Mouse (Mus musculus): ENCODE results near the gene Rangrf.
A peak's percentile ranks its signal among the peaks of the same experiment; 100 is the strongest.
"Not testable (repeated sequence)": the region's sequence is repeated elsewhere in the genome, so short reads cannot be mapped to it uniquely, and the experiment has no call there.

Rangrf gene

DNA sequence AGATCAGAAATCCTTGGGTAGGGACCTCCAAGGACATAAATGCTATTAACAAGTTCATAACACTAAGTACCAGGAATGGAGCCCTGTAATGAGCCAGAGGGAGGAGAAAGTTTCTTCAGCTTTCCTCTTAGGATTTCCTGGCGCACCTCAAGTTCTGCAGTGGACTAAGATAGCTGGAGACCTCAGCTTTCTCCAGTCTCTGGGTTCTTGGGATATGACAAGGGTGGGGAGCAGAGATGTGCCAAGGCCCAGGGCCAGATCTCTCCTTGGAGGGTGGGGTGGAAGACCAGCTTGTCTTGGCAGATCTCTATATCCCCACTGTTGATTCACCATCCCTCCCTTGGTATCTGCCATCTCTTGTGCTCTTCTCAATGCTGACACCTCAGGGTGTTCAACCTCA lies 616 bp upstream of the Rangrf start:
- no peak for DNase-seq

DNA sequence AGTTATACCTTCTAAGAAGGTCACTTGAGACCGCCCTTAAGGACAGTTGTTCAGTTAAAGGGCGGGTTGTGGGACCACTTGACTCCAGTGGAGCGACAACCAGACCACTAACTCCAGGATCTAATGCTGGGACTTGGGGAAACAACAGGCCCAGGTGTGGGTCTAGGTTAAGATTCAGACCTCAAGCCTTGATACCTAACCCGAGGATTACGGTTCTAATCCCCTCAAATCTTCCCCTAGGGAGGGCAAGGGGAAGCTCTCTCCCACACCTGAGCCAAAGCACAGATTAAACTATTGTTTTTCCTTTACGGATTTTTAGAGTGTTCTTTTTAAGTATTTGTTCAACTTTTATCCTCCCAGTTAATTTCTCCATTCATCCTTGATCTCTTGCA lies 930 bp downstream of the Rangrf start:
- DNase-seq: no peak

DNA sequence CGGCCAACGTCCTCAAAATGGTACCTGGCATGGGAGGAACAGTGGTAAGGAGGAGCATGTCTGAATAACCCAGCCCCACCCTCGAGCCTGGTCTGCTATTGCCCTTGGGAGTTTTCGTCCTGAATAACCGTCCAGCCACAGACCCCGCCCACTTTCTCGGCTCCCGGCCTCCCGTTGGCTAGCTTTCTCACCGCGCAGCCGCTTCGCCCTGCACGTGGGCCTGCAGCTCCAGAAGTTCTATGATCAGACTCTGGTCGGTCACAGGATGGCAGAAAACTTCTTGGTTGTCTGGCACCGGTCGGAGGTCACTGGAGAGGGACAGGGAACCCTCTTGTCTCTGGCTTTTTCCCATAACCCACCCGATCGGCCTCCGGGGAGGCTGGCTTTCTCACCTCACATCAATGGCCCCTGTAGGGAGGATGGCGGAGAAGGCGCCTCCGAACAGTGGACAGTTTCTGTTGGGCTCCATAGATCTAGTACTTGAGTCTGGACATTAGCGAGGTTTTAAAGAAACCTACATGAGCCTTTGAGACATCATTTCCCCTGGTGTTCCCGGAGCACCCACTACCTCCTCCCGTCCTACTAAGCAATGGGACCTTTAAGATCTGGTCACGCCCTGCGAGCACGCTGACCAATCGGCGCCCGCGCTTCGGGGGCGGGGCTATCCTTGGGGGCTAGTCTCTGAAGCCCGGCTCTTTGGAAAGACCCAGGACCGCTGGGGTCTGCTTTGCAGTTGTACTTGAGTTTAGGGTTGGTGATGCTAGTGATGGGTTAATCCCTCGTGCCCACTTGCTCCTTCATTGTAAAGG lies 1.5 kb downstream of the Rangrf start:
- peak; percentile 51 to 63 for DNase-seq

DNA sequence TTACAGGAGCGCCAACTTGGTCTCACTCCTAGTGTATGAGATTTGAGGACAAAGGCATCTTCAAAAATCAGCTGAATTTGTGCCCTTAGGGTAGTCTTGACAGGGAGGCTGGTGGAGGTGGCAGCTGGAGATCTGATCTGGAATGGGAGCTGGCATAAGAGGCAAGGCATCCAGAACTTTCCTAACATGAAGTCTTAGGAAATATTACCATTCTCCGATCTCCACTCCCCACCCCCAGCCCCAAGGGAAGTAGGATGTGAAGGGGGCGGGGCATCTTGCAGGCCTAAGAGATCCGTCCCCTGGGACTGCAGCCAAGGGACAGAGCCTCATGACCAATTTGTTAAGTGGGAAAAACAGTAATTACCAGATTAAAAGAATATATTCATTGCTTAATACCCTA lies 4.8 kb downstream of the Rangrf start:
- DNase-seq: no peak

DNA sequence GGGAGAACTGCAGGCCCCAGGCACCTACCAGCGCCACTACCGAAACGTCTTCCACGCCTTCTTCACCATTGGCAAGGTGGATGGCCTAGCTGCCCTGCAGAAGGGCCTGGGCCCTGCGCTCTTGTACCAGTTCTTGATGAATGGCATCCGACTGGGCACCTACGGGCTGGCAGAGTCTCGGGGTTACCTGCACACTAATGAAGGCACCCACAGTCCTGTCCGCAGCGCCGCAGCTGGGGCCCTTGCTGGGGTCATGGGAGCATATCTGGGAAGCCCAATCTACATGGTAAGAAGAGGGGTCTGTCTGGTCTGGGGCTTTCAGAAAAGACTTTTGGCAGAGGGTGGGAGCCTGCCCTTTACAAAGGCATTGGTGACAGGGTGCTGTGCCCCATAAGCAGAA lies 6.2 kb downstream of the Rangrf start:
- DNase-seq: no peak

DNA sequence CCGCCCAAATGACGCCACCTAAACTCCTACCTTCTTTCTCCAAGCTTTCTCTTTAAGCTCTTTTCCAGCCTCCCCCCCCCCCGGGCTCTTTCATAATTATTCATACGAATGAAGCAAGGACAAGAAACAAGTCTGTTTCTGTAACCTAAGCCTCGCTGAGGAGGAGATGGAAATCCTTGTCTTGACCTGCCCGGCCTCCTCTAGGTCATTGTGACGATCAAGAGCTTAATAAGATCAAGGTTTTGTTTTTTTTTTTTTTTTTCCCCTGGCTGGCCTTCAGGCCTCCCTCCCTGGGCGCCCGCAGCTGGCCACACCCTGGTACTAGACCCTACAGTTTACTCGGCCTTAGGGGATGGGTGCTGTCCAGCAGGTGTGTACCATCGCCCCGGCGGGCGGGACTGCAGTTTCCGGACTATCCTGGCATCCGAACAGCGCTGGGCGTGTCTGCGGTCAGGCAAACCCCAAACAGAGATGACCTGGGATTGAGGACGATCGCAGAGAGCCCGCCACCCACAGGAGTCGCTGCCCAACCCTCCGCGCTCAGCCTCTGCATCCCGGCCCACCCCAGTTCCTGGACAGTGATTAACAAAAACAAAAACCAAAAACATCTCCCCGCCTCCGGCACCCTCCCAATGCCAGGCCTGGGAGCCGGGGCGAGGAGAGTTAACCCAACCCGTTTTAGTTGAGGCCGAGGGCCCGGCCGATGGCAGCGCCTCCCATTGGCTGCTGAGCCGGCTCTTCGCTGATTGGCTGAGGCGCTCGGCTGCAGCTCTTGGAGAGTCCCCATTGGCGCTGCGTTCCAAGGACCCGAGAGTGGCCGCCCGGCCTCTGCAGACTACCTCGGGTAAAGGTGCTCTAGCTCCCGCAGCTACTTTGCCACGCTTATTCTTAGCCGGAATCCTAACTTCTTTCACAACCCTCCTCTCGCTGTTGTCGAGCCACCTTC lies 7.4 kb downstream of the Rangrf start, which contains the start of gene Slc25a35:
Slc25a35 (plus strand) TSS at position 795 of the 946 bp plus-strand sequence.
- DNase-seq: peak; percentile 86 to 87

DNA sequence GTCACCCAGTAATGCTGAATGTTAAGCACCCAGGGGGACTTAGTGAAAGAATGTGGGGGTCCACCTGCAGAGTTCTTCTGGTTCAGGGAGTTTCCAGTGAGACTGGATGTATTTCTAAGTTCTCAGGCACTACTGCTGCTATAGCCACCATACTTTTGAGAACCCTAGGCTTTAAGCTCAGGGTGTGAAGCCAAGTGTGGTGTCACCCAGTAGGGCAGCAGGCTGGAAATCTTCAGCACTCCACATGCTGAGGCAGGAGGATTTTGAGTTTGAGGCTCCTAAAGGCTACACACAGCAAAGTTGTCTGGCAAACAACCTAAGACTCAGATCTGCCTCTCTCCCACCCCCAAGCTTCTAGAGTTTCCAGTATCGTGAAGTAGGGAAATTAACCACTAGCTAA lies 8.4 kb downstream of the Rangrf start:
- DNase-seq: no peak

DNA sequence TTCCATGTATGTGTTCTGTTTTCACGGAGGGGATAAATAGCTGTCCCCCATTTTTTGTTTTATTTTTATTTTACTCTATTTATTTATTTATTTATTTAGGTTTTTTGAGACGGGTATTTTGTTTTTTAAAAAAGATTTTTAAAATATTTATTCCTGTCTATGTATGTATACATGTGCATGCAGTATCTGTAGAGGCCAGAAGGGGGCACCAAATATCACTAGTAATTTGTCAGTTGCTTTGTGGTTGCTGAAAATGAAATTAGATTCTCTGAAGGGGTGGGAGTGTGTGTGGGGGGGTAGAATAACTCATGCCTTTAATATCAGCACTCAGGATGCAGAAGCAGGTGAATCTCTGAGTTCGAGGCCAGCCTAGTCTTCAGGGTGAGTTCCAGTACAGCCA lies 9.1 kb downstream of the Rangrf start:
- DNase-seq: peak in 1 of 2 experiments; percentile 31

DNA sequence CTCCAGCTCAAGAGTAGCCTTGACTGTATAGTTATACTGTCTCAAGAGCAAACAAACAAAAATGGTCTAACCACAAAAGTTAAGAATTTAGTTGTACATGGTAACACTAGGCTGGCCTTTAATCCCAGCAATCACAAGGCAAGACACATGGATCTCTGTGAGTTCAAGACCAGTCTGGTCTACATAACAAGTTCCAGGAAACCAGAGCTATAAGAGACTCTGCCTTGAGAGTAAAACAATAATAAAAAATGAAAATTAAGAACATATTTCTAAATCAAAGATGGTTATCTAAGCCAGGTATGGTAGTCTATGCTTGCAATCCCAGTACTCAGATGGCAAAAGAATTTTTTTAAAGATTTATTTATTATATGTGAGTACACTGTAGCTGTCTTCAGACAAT lies 9.9 kb downstream of the Rangrf start:
- DNase-seq: no peak

DNA sequence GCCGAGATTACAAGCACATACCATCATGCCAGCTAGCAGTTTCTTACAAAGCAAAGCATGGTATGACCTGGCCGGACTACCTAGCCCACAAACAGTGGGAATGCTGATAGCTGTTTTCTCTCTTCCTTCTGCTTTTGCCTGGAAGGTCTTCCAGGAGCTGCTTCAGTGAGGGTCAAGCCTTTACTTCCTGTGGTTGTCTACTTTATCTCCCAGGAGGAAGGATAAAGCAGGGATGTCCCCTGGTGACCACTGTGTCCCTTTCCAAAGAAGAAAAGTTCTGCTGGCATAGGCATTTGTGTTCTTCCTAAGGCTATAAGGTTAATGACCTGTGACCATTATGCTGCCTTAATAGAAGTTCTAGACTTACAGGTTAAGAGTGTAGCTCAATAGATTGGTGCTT lies 11.6 kb downstream of the Rangrf start:
- DNase-seq: no peak

DNA sequence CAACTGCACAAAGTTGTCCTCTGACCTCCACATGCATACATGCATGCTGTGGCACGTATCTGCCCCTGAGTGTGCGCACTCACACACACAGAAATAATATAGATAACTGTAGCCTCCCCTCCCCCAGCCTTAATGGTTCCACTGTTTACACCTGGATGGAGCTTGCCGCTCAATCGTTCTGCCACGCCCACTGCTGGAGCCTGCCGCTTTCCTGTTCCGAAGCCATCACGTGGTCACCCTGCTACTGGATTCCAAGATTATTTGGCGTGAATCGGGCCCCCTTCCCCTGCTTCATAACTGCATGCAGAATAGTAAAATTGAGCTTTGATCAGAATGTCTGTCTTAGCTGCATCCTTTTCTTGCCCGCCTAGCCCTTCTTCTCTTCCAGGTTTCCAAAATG lies 12.8 kb downstream of the Rangrf start:
- DNase-seq: not testable (repeated sequence)

DNA sequence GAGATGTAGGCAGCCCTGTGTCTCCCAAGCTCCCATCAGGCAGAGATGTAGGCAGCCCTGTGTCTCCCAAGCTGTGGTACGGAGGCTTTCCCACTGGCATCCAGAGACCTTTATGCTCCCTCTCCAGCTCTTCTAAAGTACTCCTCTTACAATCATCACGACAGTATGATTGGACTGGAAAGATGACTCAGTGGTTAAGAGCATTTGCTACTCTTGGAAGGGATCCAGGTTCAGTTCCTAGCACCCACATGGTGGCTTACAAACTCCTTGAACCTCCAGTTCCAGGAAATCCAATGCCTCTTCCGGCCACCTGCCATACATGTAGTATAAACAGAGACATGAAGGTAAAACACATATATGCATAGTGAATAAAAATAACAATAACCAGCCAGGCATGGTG lies 13.4 kb downstream of the Rangrf start:
- no peak for DNase-seq

DNA sequence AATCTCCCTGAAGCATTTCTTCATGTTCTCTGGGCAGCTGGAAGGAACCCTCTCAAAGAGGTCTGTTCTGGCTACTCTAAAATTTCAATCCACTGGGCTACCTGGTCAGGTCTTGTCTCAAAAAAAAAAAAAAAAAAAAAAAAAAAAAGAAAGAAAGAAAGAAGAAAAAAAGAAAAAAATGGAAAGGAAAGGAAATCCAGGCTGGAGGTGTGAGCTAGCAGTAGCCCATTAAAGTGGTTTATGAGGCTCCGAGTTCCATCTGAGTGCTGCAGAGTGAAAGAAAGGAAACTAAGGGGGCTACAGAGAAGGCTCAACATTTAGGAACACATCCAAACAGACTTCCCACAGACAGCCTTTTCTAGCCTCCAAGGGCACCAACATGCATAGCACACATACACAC lies 17.0 kb downstream of the Rangrf start:
- DNase-seq: no peak

DNA sequence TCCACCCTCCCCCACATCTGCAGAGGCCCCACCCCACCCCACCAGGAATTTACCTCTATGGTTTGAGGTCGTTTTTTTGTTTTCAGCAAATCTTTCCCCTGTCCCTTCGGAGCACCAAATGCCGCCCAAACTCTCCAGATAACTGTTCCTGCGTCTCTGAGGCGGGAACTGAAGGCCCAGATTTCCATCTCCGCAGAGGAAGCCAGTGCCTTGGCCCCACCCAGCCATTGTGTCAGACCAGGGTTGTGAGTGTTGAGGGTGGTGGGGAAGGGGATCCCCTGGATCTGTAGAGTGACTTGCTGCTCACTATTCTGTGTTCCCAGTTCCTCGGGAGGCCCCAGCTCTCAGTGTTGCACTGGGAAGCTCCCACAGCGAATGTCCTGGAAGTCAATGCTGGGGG lies 17.7 kb downstream of the Rangrf start, which contains the start of gene Arhgef15:
Arhgef15 (minus strand) TSS at position 173 of the 400 bp plus-strand sequence.
- DNase-seq: no peak

DNA sequence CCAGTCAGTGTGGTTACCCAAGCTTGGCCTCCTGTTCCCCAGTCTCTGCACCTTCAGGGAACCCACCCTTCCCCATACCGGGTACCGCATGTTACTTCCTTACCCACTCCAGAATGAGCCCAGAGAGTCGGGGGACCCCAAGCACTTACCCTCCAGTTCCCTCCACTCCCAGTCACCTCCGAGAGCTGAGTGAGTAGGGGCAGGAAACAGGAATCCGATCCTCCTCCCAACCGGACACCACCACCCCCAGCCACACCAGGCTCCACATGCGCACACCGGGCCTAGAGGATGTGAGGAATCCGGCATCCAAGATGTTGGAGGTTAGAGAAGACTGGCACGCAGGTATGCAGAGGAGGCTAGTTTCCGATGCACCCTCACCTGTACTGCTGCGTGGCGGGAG lies 18.3 kb downstream of the Rangrf start:
- no peak for DNase-seq

DNA sequence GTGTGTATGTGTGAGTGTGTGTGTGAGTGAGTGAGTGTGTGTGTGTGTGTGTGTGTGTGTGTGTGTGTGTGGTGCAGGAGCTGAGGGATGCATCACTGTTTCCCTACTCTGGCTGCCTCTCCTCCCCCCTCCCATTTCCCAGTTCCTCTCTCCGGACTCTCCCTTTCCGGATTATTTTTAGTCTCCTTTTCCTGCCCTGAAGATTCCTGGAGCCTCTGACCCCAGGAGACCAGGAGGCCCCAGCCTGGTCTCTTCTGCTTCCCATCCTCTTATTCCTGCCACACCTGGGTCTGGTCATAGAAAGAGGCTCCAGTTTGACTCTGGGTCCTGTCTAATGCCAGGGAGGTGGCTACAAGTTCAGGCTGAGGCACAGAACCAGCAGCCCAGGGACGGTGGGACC lies 18.9 kb downstream of the Rangrf start:
- DNase-seq: no peak

DNA sequence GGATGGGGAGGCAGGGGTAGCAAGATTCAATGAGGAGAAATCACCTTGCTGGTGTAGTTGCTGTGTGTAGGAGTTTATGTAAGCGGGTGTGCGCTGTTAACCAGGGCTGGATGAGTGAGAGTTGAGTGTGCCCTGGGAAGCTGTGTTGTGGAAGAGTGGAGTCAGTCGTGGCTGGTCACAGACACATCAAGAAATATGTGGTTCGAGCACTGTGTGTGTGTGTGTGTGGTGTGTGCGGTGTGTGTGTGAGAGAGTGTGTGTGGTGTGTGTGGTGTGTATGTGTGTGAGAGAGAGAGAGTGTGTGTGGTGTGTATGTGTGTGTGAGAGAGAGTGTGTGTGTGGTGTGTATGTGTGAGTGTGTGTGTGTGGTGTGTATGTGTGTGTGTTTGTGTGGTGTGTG lies 19.5 kb downstream of the Rangrf start:
- DNase-seq: no peak

DNA sequence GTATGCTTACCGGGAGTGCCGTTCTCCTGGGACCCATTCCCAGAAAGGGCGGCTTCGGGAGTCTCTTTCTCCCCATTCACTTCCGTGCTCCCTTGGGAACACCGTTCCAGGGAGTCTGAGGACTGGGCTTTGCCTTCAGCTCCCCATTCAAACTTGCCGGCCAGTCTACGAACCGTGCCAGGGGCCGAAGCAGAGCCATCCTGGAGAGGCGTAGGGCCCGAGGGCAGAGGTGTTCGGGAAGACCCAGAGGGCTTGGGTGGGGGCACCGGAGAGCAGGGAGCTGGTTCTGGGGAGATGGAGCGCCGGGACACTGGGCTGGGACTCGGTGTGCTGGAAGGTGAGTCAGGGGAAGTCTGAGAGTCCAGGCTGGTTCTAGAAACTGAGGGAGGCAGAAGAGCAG lies 20.6 kb downstream of the Rangrf start:
- DNase-seq: no peak

DNA sequence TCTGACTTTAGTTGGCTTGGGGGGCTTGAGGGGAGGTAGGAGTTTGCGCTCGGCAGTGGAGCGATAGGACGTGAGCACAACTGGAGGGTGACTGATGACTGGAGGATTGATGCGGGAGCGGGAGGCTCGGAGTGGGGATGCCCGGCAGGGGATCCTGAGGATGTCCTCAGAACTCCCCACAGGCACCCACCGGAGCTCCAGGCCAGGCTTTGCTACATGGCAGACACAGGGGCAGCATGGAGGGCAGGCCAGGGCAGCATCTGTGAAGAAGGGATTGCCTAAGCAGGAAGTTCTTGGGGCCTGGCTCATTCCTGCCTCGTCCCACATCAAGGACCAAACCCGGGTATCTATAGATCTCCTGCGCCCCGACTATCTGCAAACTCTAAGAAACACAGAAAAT lies 21.1 kb downstream of the Rangrf start:
- no peak for DNase-seq

DNA sequence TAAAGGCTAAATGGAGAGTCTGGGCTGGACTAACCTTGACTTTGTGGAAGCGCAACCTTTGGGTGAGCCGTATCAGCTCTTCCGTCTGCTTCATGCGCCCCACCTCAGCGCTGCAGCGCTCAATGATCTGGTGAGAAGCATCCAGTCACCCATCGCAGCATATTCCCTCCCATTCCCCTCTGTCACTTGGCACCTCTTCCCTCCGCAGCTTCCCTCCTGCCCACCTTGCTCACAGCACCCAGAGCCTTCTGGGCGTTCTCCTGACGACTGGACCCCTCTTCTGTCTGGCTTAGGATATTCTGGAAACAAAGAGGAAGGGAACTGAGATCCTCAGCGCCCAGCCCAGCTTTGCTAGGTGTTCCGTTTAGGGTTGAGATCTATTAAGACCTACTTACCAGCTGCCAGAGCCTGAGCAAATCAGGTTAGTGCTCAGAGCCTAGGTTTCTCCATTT lies 27.4 kb downstream of the Rangrf start:
- DNase-seq: no peak

DNA sequence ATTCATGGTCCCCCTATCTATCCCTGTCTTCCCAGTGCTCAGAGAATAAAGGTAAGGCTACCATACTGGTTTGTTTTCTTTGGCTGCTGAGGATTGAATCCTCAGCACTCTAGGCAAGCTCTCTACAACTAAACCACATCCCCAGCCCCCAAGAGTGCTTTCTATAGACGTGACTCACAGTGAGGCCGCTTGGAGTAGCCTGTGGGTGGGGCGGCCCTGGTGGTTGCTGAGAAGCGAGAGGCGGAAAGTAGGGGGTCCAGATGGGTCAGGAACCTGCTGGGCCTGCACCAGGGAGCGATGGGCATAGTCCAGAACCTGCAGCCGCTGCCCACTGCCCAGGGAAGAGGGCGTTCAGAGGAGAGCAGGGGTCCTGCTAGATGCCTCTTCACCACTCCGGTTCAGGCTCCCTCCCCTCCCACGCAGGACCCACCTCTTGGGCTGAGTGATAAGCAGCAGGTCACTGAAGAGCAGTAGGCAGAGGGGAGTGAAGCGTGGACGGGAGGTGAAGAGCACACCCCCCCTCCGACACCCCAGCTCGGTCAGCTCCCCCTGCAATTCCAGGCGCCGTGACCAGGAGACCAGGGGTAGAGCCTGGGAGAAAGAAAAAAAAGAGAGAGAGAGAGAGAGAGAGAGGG lies 28.1 kb downstream of the Rangrf start:
- no peak for DNase-seq

DNA sequence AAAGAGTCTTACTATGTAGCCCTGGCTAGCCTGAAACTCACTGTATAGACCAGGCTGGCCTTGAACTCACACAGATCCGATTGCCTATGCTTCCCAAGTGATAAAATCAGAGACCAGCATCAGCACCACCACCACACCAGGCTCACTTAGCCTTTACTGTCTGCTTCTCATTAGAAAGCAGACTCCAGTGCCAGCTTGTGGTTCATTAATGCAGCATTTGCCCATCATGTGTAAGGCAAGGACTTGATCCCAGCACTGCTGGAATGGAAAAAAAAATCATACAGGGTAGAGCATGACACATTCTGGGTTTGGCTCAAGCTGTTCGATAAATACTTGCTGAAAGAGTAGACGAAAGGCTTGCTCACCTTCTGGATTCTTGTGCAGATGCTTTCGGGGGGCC lies 29.0 kb downstream of the Rangrf start:
- DNase-seq: no peak

DNA sequence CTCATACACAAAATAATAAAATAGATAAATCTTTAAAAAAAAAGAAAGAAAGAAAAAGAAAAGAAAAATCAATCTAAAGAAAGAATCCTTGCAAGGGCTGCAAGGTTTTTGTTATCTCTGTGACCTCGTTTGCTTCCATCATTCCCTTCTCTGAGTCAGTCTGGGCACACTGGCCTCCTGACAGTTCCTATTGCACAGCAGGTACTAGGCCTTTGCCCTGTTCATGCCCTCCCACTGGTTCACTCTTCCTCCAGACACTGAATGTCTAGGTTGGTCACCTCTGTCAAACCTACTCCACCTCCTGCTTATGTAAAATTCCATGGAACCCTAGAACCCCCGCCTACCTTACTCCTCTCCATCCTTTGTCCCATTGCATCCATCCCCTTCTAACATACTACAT lies 29.7 kb downstream of the Rangrf start:
- no peak for DNase-seq

Data from thymus, adult 18-20 months (tissue).